Mouse (Mus musculus) small intestine, adult 2 months (tissue): ENCODE results near the gene Tln2. TPM values are rescaled to one million over a fixed set of nuclear protein-coding genes. Genes with fewer than 3 reads are reported as not detected.

Source experiments
- H3K27ac ChIP-seq: fragments of 200-500 bp; 2 replicates; pipeline ENCODE4 v1.5.1; 2012; ENCODE audit warnings: low read depth, low read length, control low read depth, inconsistent platforms; ENCODE audit not compliant: insufficient read depth
- H3K27me3 ChIP-seq: fragments of 200-500 bp; 2 replicates; pipeline ENCODE4 v1.6.1; 2012; ENCODE audit warnings: mild to moderate bottlenecking, moderate library complexity, low read length, inconsistent platforms; ENCODE audit not compliant: control insufficient read depth, insufficient read depth
- H3K36me3 ChIP-seq: fragments of 200-500 bp; 2 replicates; pipeline ENCODE4 v1.6.1; 2012; ENCODE audit warnings: mild to moderate bottlenecking, low read length, control low read depth, inconsistent platforms; ENCODE audit not compliant: control insufficient read depth, insufficient read depth
- H3K4me1 ChIP-seq: fragments of 200-500 bp; 2 replicates; pipeline ENCODE4 v1.6.1; 2012; ENCODE audit warnings: low read length, inconsistent platforms, mixed read lengths; ENCODE audit not compliant: control insufficient read depth, insufficient read depth, insufficient read length
- H3K4me3 ChIP-seq: fragments of 200-500 bp; 2 replicates; pipeline ENCODE4 v1.5.1; 2012; ENCODE audit warnings: low read depth, mild to moderate bottlenecking, control low read depth, inconsistent platforms, low read length, moderate library complexity
- CTCF ChIP-seq: fragments of 200-500 bp; IDR thresholded peaks from 2 replicates; pipeline ENCODE4 v1.5.1; 2012; ENCODE audit warnings: low read depth, mild to moderate bottlenecking, control low read depth, inconsistent platforms, low read length, moderate library complexity, mixed read lengths; ENCODE audit not compliant: insufficient replicate concordance, insufficient read length; ENCODE audit errors: extremely low read depth
- POLR2A ChIP-seq: fragments of 200-500 bp; IDR thresholded peaks from 2 replicates; pipeline ENCODE4 v1.6.1; 2012; ENCODE audit warnings: low read depth, mild to moderate bottlenecking, control low read depth, inconsistent platforms, low read length, moderate library complexity
- WGBS: fragments of 180-500 bp; shearing (Covaris S2); methylation state at CpG from one replicate; pipeline ENCODE4 v1.1.7; 2018; 5-methylcytosine and 5-hydroxymethylcytosine counted together
- polyA plus RNA-seq: library from polyadenylated mRNA; depleted of rRNA; stranded (reverse); fragments of >200 nt; gene quantifications from 2 replicates; pipeline ENCODE4 v1.2.3, GENCODE M21; 2012

Gene Tln2
- polyA plus RNA-seq, 1 experiment = 4.8 TPM

GRCm38 (mm10) chr9:67397756-67398155 lies 161.7 kb downstream of the Tln2 start:
- Histone ChIP-seq H3K27ac (no peak overlapping the region), H3K4me1 (no peaks in the 10 kb centered on the region), H3K36me3 (no peaks in the 10 kb centered on the region), H3K27me3 (no peaks in the 10 kb centered on the region), H3K4me3 (no peak overlapping the region)
- 91% methylated on average over 3 of the region's 3 CpGs for WGBS
- TF ChIP-seq POLR2A (no peak), CTCF (no peak)

- no peak overlapping the region for H3K27ac ChIP-seq
- H3K4me3 ChIP-seq = no peak overlapping the region
- 82% methylated on average over 3 of the region's 3 CpGs for WGBS
- TF ChIP-seq CTCF (no peak), POLR2A (no peak)
- no peaks in the 10 kb centered on the region for H3K27me3 ChIP-seq
- no peaks in the 10 kb centered on the region for H3K36me3 ChIP-seq
- no peaks in the 10 kb centered on the region for H3K4me1 ChIP-seq
Measured at GRCm38 (mm10) chr9:67396446-67396845, 163.1 kb downstream of the Tln2 start.

- Histone ChIP-seq H3K27ac (no peak overlapping the region), H3K4me3 (no peak overlapping the region), H3K36me3 (0 out of 2 replicates have a peak, but pooled peaks cover 3% of the 10 kb centered on the region), H3K4me1 (no peaks in the 10 kb centered on the region), H3K27me3 (no peaks in the 10 kb centered on the region)
- no peak for TF ChIP-seq POLR2A
- no peak for TF ChIP-seq CTCF
- 90% methylated on average over 9 of the region's 9 CpGs for WGBS
Measured at GRCm38 (mm10) chr9:67384028-67384590, 175.4 kb downstream of the Tln2 start.

GRCm38 (mm10) chr9:67380095-67380494 lies 179.4 kb downstream of the Tln2 start:
- 0 out of 2 replicates have a peak, but pooled peaks cover 2% of the 10 kb centered on the region for H3K36me3 ChIP-seq
- H3K27me3 ChIP-seq = no peaks in the 10 kb centered on the region
- no peak overlapping the region for H3K4me3 ChIP-seq
- no peaks in the 10 kb centered on the region for H3K4me1 ChIP-seq
- H3K27ac ChIP-seq = no peak overlapping the region
- WGBS = 54% methylated on average over 5 of the region's 5 CpGs
- TF ChIP-seq CTCF (no peak), POLR2A (no peak)

GRCm38 (mm10) chr9:67378772-67379171 lies 180.7 kb downstream of the Tln2 start:
- TF ChIP-seq POLR2A (no peak), CTCF (no peak)
- no peak overlapping the region for H3K4me3 ChIP-seq
- H3K27me3 ChIP-seq = no peaks in the 10 kb centered on the region
- no peak overlapping the region for H3K27ac ChIP-seq
- H3K36me3 ChIP-seq = 0 out of 2 replicates have a peak, but pooled peaks cover 2% of the 10 kb centered on the region
- WGBS = 96% methylated on average over 5 of the region's 5 CpGs
- no peaks in the 10 kb centered on the region for H3K4me1 ChIP-seq

GRCm38 (mm10) chr9:67368078-67368477 lies 191.4 kb downstream of the Tln2 start:
- H3K4me1 ChIP-seq = no peaks in the 10 kb centered on the region
- no peaks in the 10 kb centered on the region for H3K36me3 ChIP-seq
- 94% methylated on average over 3 of the region's 3 CpGs for WGBS
- H3K4me3 ChIP-seq = no peak overlapping the region
- no peaks in the 10 kb centered on the region for H3K27me3 ChIP-seq
- no peak for TF ChIP-seq CTCF
- TF ChIP-seq POLR2A = no peak
- no peak overlapping the region for H3K27ac ChIP-seq

- no peaks in the 10 kb centered on the region for H3K4me1 ChIP-seq
- H3K4me3 ChIP-seq = no peak overlapping the region
- H3K36me3 ChIP-seq = no peaks in the 10 kb centered on the region
- H3K27me3 ChIP-seq = no peaks in the 10 kb centered on the region
- TF ChIP-seq CTCF (no peak), POLR2A (no peak)
- no peak overlapping the region for H3K27ac ChIP-seq
- 91% methylated on average over 10 of the region's 10 CpGs for WGBS
Measured at GRCm38 (mm10) chr9:67362511-67362910, 197.0 kb downstream of the Tln2 start.

GRCm38 (mm10) chr9:67362053-67362452 lies 197.4 kb downstream of the Tln2 start:
- Histone ChIP-seq H3K27ac (no peak overlapping the region), H3K27me3 (no peaks in the 10 kb centered on the region), H3K4me1 (no peaks in the 10 kb centered on the region), H3K4me3 (no peak overlapping the region), H3K36me3 (no peaks in the 10 kb centered on the region)
- WGBS = 89% methylated on average over 2 of the region's 2 CpGs
- no peak for TF ChIP-seq CTCF
